Mouse (Mus musculus) stomach, postnatal 0 days (tissue): ENCODE results near the gene Cwc22.

Experiments
- CTCF ChIP-seq: IDR thresholded peaks from 2 replicates; pipeline ENCODE4 v1.5.1; 2016; ENCODE audit warnings: antibody characterized with exemption, low read depth, mild to moderate bottlenecking, moderate library complexity
- EP300 ChIP-seq: optimal IDR thresholded peaks from 2 replicates; pipeline ENCODE3; 2016; ENCODE audit warnings: antibody characterized with exemption

- no peak for TF ChIP-seq EP300
- no peak for TF ChIP-seq CTCF
These were observed 68.9 kb downstream of the Cwc22 start for GRCm38 (mm10) chr2:77877156-77877855.
